Mouse (Mus musculus): ENCODE measurements around the gene Actc1. TPM values are rescaled to one million over a fixed set of nuclear protein-coding genes. Genes with fewer than 3 reads are reported as not detected.

Actc1 gene
- total RNA-seq, 2 experiments from 2014 or later: 8.2 to 14.9 TPM

- no peak for DNase-seq
Measured at GRCm38 (mm10) chr2:114050150-114050549, 3.2 kb downstream of the Actc1 start.

- no peak for DNase-seq
Measured at GRCm38 (mm10) chr2:114049372-114049771, 4.0 kb downstream of the Actc1 start.

GRCm38 (mm10) chr2:114047960-114048611, 5.3 kb downstream of the Actc1 start:
- no peak for DNase-seq

GRCm38 (mm10) chr2:114046151-114046664, 7.1 kb downstream of the Actc1 start:
- DNase-seq: no peak

GRCm38 (mm10) chr2:114037926-114038325, 15.4 kb downstream of the Actc1 start:
- no peak for DNase-seq

- no peak for DNase-seq
Measured at GRCm38 (mm10) chr2:114032259-114032658, 21.1 kb downstream of the Actc1 start.

GRCm38 (mm10) chr2:114023383-114023782, 30.0 kb downstream of the Actc1 start:
- DNase-seq: no peak

- no peak for DNase-seq
Measured at GRCm38 (mm10) chr2:114020210-114020563, 33.2 kb downstream of the Actc1 start.

GRCm38 (mm10) chr2:114019474-114020209, 33.7 kb downstream of the Actc1 start:
- DNase-seq: no peak

- DNase-seq: no peak
Measured at GRCm38 (mm10) chr2:114018136-114018535, 35.2 kb downstream of the Actc1 start.

GRCm38 (mm10) chr2:114014839-114015238, 38.5 kb downstream of the Actc1 start:
- DNase-seq: no peak

- DNase-seq: no peak
Measured at GRCm38 (mm10) chr2:114013846-114014245, 39.5 kb downstream of the Actc1 start.

GRCm38 (mm10) chr2:114013295-114013771, 40.0 kb downstream of the Actc1 start, which contains the start of gene Gjd2:
Gene Gjd2, minus strand, starts transcription at chr2:114013619.
- DNase-seq: peak; percentile 17

GRCm38 (mm10) chr2:114012749-114013211, 40.6 kb downstream of the Actc1 start:
- DNase-seq: peak; percentile 4

GRCm38 (mm10) chr2:114011838-114012237, 41.5 kb downstream of the Actc1 start:
- DNase-seq: peak; percentile 78

- no peak for DNase-seq
Measured at GRCm38 (mm10) chr2:114008321-114008720, 45.0 kb downstream of the Actc1 start.

GRCm38 (mm10) chr2:113997484-113997883, 55.9 kb downstream of the Actc1 start:
- DNase-seq: no peak

Other genes starting within 250 kb of the Actc1 start
- gene Scg5, start 224.4 kb downstream of the Actc1 start, total RNA-seq (2021): 10 to 100 TPM; 38.8 to 41.7 TPM
- gene Arhgap11a, start 204.9 kb downstream of the Actc1 start, total RNA-seq (2021): 10 to 100 TPM; 11.6 to 15.3 TPM
- 1 to 10 TPM; 9.5 to 9.9 TPM for gene Gjd2, start 39.9 kb downstream of the Actc1 start, total RNA-seq (2021)
- 10 to 100 TPM; 30.8 to 34.6 TPM for gene Aqr, start 133.5 kb upstream of the Actc1 start, total RNA-seq (2021)
- 10 to 100 TPM; 11.2 to 13.9 TPM for gene Zfp770, start 147.9 kb upstream of the Actc1 start, total RNA-seq (2021)